Mouse (Mus musculus): ENCODE results near the gene Gimd1. TPM values are rescaled to one million over a fixed set of nuclear protein-coding genes. Genes with fewer than 3 reads are reported as not detected.

Gene Gimd1
- not detected in 2 replicates for polyA plus RNA-seq (2015; fragmentation: Nextera tagmentation; extraction: Ambion mirVana)

DNA sequence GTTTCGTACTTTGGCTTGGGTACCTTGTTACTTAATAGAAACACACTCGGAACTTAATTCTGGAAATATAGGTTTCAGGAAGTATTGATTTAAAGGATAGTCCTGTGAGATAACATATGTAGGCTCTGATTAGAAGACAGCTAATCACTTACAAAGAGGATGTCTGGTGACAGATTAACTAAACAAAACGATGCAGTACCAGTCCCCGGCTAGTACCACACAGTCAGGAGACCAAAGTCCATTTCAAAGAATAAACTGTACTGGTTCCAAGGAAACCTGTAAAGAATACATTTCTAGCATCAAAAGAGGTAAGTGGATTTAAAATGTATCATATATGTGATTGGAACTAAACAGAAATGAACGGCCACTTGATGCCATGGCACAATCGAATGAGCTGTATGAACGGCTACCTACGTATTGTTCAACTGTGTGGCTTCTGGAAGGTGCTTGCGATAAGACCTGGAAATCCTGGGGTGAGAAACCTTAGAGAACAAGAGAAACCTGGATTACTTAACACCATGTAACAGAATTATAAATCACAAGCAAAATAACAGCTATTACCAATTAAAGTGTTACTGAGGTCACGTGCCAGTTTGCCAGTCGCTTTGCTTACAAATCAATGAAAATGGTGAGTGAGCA lies at the start of gene Gimd1:
Gimd1 (plus strand) TSS at position 220 of the 639 bp plus-strand sequence.
- 95% methylated on average over 11 of the region's 11 CpGs for WGBS

DNA sequence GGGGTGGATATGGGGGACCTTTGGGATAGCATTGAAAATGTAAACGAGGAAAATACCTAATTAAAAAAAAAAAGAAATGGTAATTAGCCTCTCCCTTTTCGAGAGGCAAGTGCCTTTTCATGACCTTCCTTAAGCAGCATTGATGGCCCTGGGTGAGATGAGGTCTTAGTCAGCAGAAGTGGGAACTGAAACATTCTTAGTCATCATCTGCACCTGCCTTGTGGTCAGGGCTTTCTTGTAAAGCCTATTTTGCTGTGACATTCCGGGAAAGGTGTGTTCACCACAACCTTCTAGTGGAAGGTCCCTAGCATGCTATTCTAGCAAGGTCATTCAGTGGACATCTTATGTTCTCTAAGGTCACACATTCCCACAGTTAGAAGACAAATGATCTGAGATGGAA lies 48.4 kb upstream of the Gimd1 start:
- no peak overlapping the region for H3K4me3 ChIP-seq (replicated peaks; ENCODE audit: low read length)
- no peak overlapping the region for H3K9ac ChIP-seq (replicated peaks; ENCODE audit: low read depth, low read length)
- 66% methylated on average over 3 of the region's 3 CpGs for WGBS
- H3K27me3 ChIP-seq (replicated peaks; ENCODE audit: control insufficient read depth, insufficient read depth, low read length) = no peaks in the 10 kb centered on the region
- no peak overlapping the region for H3K4me2 ChIP-seq (ENCODE audit: low read length)
- H3K27ac ChIP-seq (ENCODE audit: low read length) = no peak overlapping the region
- no peaks in the 10 kb centered on the region for H3K9me3 ChIP-seq (ENCODE audit: control insufficient read depth, low read length)
- H3K36me3 ChIP-seq (ENCODE audit: control insufficient read depth, insufficient read depth) = no peaks in the 10 kb centered on the region
- no peak for ATAC-seq
- H3K4me1 ChIP-seq (replicated peaks; ENCODE audit: control insufficient read depth, insufficient read depth, low read length) = no peaks in the 10 kb centered on the region

More for the DNA sequence above, at the start of gene Gimd1:
- Histone ChIP-seq H3K27me3 (replicated peaks; ENCODE audit: control insufficient read depth, insufficient read depth, low read length) (no peaks in the 10 kb centered on the region), H3K4me1 (replicated peaks; ENCODE audit: control insufficient read depth, insufficient read depth, low read length) (no peaks in the 10 kb centered on the region), H3K27ac (ENCODE audit: low read length) (no peak within 1 kb of the TSS), H3K9me3 (ENCODE audit: control insufficient read depth, low read length) (no peaks in the 10 kb centered on the region), H3K9ac (replicated peaks; ENCODE audit: low read depth, low read length) (no peak within 1 kb of the TSS), H3K36me3 (ENCODE audit: control insufficient read depth, insufficient read depth) (no peaks in the 10 kb centered on the region), H3K4me2 (ENCODE audit: low read length) (no peak within 1 kb of the TSS), H3K4me3 (replicated peaks; ENCODE audit: low read length) (no peak within 1 kb of the TSS)
- ATAC-seq = no peak

DNA sequence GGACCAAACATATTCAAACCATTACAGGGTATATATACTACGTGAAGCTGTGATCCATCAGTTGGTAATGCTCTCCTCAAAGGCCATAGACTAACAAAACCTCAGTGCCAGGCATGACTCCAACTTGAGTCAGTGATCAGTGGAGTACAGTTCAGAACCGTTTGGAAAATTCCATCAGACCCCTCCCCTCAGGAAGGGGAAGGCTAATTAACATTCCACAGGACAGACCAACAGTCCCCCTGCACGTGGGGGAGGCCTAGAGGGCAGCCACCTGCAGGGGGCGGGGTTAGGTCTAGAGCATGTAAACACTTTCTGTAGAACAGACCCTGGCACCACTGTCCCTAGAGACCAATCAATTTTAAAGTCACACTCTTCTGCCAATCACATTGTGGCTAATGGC lies 47.3 kb upstream of the Gimd1 start:
- H3K9ac ChIP-seq (replicated peaks; ENCODE audit: low read depth, low read length) = no peak overlapping the region
- no peak overlapping the region for H3K4me3 ChIP-seq (replicated peaks; ENCODE audit: low read length)
- no peak overlapping the region for H3K27ac ChIP-seq (ENCODE audit: low read length)
- H3K4me2 ChIP-seq (ENCODE audit: low read length) = no peak overlapping the region
- H3K9me3 ChIP-seq (ENCODE audit: control insufficient read depth, low read length) = no peaks in the 10 kb centered on the region
- no peaks in the 10 kb centered on the region for H3K27me3 ChIP-seq (replicated peaks; ENCODE audit: control insufficient read depth, insufficient read depth, low read length)
- no peaks in the 10 kb centered on the region for H3K4me1 ChIP-seq (replicated peaks; ENCODE audit: control insufficient read depth, insufficient read depth, low read length)
- ATAC-seq = no peak
- WGBS = 51% methylated on average over 4 of the region's 4 CpGs
- no peaks in the 10 kb centered on the region for H3K36me3 ChIP-seq (ENCODE audit: control insufficient read depth, insufficient read depth)

DNA sequence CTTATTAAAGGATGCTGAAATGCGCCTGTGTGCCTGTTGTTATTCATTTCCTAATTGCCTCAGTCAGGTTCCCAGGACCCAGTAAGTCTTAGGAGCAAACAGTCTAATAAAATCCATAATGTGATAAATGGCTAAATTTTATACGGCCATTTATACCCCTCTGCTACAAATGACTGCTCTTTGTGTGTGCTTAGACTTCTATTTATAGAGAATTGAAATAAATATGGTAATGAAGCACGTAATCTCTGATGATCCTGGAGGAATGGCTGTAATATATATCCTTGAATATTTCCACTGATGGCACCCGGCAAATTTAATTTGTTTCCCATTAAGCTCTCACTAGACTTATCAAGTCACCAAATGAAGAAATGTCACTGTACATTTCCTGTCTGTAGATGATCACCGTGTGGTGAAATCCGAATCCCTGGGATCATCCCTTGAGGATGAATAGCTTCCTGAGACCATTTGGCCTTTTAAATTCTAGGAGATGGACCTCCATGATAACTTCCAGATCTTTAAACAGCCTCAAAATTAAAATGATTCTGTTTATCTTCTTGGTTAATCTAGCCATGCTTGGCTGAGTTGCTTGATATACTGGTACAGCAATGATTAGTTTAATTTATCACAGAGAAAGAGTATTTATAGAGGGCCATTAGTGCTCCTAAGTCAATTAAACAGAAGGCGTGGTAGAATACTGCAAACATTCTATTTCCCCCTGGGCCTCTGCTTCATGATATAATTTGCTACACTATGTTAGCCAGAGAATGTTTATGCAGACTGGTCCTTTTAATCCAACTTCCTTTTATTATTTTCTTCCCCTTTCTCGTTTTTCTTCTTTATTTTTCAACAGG lies 44.3 kb upstream of the Gimd1 start:
- WGBS = 81% methylated on average over 8 of the region's 8 CpGs
- no peak overlapping the region for H3K4me2 ChIP-seq (ENCODE audit: low read length)
- no peak for ATAC-seq

DNA sequence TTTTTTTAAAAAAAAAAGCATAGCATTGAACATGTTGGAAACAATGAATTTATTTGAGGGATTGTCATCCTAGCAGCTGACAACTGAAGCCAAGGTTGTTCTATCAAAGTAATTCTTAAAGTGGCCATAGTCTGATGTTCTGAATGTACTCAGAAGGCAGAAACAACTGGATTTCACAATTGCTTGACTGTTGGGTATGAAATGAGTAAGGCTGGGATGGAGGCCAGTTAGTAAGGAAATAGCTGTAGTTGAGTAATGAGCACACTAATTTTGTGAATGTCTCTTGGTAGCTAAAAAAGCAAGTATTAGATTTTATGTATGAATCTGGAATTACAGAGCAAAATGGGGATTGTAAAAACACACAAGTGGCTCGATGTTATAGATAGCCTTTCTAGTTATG lies 41.5 kb upstream of the Gimd1 start:
- Histone ChIP-seq H3K4me3 (replicated peaks; ENCODE audit: low read length) (no peak overlapping the region), H3K27me3 (replicated peaks; ENCODE audit: control insufficient read depth, insufficient read depth, low read length) (no peaks in the 10 kb centered on the region), H3K9ac (replicated peaks; ENCODE audit: low read depth, low read length) (no peak overlapping the region), H3K4me1 (replicated peaks; ENCODE audit: control insufficient read depth, insufficient read depth, low read length) (no peaks in the 10 kb centered on the region), H3K4me2 (ENCODE audit: low read length) (no peak overlapping the region), H3K9me3 (ENCODE audit: control insufficient read depth, low read length) (no peaks in the 10 kb centered on the region), H3K27ac (ENCODE audit: low read length) (no peak overlapping the region), H3K36me3 (ENCODE audit: control insufficient read depth, insufficient read depth) (no peaks in the 10 kb centered on the region)
- ATAC-seq = no peak
- 90% methylated on average over 1 of the region's 1 CpGs for WGBS

More for the DNA sequence above, 44.3 kb upstream of the Gimd1 start:
- Histone ChIP-seq H3K27me3 (replicated peaks; ENCODE audit: control insufficient read depth, insufficient read depth, low read length) (no peaks in the 10 kb centered on the region), H3K4me1 (replicated peaks; ENCODE audit: control insufficient read depth, insufficient read depth, low read length) (no peaks in the 10 kb centered on the region), H3K9me3 (ENCODE audit: control insufficient read depth, low read length) (no peaks in the 10 kb centered on the region), H3K27ac (ENCODE audit: low read length) (no peak overlapping the region), H3K36me3 (ENCODE audit: control insufficient read depth, insufficient read depth) (no peaks in the 10 kb centered on the region), H3K4me3 (replicated peaks; ENCODE audit: low read length) (no peak overlapping the region), H3K9ac (replicated peaks; ENCODE audit: low read depth, low read length) (no peak overlapping the region)

DNA sequence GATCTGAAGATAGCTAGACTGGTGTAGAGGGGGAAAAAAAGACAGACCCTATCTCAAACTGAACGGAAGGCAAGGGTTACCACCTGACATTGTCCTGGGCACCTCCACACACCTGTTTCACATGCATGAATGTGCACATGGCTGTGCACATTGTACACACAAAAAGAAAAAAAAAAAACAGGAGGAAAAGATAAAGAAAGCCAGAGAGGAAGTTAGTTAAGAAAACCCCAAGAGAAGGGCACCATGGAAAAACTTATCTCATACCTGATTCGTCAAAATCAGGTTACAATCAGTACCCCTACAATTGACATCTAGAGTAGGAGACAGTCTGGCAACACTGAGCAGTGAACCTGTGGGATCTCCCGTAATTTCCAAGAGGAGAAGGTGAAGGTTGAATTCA lies 39.6 kb upstream of the Gimd1 start:
- Histone ChIP-seq H3K4me1 (replicated peaks; ENCODE audit: control insufficient read depth, insufficient read depth, low read length) (no peaks in the 10 kb centered on the region), H3K4me3 (replicated peaks; ENCODE audit: low read length) (no peak overlapping the region), H3K27ac (ENCODE audit: low read length) (no peak overlapping the region), H3K4me2 (ENCODE audit: low read length) (no peak overlapping the region), H3K9me3 (ENCODE audit: control insufficient read depth, low read length) (no peaks in the 10 kb centered on the region), H3K36me3 (ENCODE audit: control insufficient read depth, insufficient read depth) (no peaks in the 10 kb centered on the region), H3K9ac (replicated peaks; ENCODE audit: low read depth, low read length) (no peak overlapping the region), H3K27me3 (replicated peaks; ENCODE audit: control insufficient read depth, insufficient read depth, low read length) (no peaks in the 10 kb centered on the region)
- ATAC-seq = no peak
- WGBS = 79% methylated on average over 3 of the region's 3 CpGs

DNA sequence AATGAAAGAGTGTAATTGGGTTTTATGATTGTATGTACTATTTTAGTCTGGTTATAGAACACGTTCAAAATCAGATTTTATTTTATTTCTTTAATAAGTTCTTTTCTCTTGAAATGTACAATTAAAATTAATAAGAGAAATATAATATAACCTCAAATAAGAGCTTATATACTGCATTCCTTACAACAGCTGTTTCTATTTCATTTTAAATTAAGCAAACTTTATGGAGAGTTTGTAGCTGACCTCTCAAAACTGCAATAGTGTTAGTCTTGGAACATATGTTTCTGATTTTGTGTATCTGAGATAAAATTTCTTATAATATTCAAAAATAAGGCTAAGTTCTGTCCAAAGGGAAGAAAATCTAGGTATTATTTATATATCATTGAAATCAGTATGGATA lies 39.0 kb upstream of the Gimd1 start:
- 67% methylated on average over 1 of the region's 1 CpGs for WGBS

DNA sequence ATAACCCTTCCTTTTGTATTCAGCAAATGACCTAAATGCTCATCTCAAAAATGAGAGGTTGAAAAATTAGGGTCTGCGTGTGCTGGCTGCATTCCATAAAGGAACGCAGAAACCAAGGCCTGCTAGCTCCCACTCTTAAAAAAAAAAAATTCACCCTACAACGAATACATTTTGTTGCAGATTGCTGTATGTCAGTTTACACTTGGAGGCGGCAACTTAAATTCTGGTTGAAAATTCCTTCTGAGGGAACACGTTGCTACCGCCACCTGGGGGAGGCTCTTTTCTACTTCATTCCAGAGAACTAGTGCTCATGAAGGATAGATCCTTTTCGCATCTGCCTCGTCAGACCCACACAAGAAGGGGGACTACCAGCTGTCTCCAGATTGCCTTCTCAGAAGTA lies 879 bp upstream of the Gimd1 start:
- Histone ChIP-seq H3K36me3 (ENCODE audit: control insufficient read depth, insufficient read depth) (no peaks in the 10 kb centered on the region), H3K4me1 (replicated peaks; ENCODE audit: control insufficient read depth, insufficient read depth, low read length) (no peaks in the 10 kb centered on the region), H3K9me3 (ENCODE audit: control insufficient read depth, low read length) (no peaks in the 10 kb centered on the region), H3K4me3 (replicated peaks; ENCODE audit: low read length) (no peak overlapping the region), H3K27me3 (replicated peaks; ENCODE audit: control insufficient read depth, insufficient read depth, low read length) (no peaks in the 10 kb centered on the region), H3K9ac (replicated peaks; ENCODE audit: low read depth, low read length) (no peak overlapping the region), H3K27ac (ENCODE audit: low read length) (no peak overlapping the region), H3K4me2 (ENCODE audit: low read length) (no peak overlapping the region)
- ATAC-seq = no peak
- WGBS = 49% methylated on average over 8 of the region's 8 CpGs

More for the DNA sequence above, 39.0 kb upstream of the Gimd1 start:
- no peak for ATAC-seq
- Histone ChIP-seq H3K27me3 (replicated peaks; ENCODE audit: control insufficient read depth, insufficient read depth, low read length) (no peaks in the 10 kb centered on the region), H3K36me3 (ENCODE audit: control insufficient read depth, insufficient read depth) (no peaks in the 10 kb centered on the region), H3K9ac (replicated peaks; ENCODE audit: low read depth, low read length) (no peak overlapping the region), H3K4me3 (replicated peaks; ENCODE audit: low read length) (no peak overlapping the region), H3K4me1 (replicated peaks; ENCODE audit: control insufficient read depth, insufficient read depth, low read length) (no peaks in the 10 kb centered on the region), H3K27ac (ENCODE audit: low read length) (no peak overlapping the region), H3K4me2 (ENCODE audit: low read length) (no peak overlapping the region), H3K9me3 (ENCODE audit: control insufficient read depth, low read length) (no peaks in the 10 kb centered on the region)

DNA sequence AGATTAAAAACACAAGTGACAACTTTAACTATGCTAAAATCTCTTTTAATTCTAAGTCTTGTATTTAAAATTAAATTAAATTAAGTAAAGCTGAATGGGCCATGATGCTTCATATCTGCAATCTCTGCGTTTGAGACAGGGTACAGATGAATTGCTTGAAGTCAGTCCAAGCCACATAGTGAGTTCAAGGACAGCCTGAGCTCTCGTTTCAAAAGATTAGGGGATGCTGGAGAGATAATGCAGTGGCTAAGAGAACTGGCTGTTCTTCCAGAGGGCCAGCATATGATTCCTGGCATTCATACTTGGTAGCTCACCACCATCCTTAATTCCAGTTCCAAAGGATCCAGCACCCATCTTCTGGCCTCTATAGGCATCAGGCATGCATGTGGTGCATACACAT lies 3.6 kb downstream of the Gimd1 start:
- 66% methylated on average over 2 of the region's 2 CpGs for WGBS
- H3K9ac ChIP-seq (replicated peaks; ENCODE audit: low read depth, low read length) = no peak overlapping the region
- no peaks in the 10 kb centered on the region for H3K27me3 ChIP-seq (replicated peaks; ENCODE audit: control insufficient read depth, insufficient read depth, low read length)
- H3K27ac ChIP-seq (ENCODE audit: low read length) = no peak overlapping the region
- H3K4me1 ChIP-seq (replicated peaks; ENCODE audit: control insufficient read depth, insufficient read depth, low read length) = no peaks in the 10 kb centered on the region
- H3K4me3 ChIP-seq (replicated peaks; ENCODE audit: low read length) = no peak overlapping the region
- no peaks in the 10 kb centered on the region for H3K9me3 ChIP-seq (ENCODE audit: control insufficient read depth, low read length)
- no peaks in the 10 kb centered on the region for H3K36me3 ChIP-seq (ENCODE audit: control insufficient read depth, insufficient read depth)
- H3K4me2 ChIP-seq (ENCODE audit: low read length) = no peak overlapping the region
- ATAC-seq = no peak

All from forebrain, embryonic 16.5 days (tissue).